Mouse (Mus musculus) CH12.LX (cell line): ENCODE data around the gene Pygm. TPM values are rescaled to one million over a fixed set of nuclear protein-coding genes. Genes with fewer than 3 reads are reported as not detected.

Experiments
- DNase-seq: peaks from one replicate; pipeline ENCODE4 v3.0.0-alpha.2; 2013; ENCODE audit errors: extremely low read depth
- H3K27ac ChIP-seq: 2 replicates; pipeline ENCODE4 v1.5.1; 2012; ENCODE audit warnings: low read depth, mild to moderate bottlenecking, control low read depth, moderate library complexity; ENCODE audit not compliant: insufficient read depth
- H3K27me3 ChIP-seq: replicated peaks from 2 replicates; pipeline ENCODE3; 2012; ENCODE audit warnings: inconsistent platforms
- H3K36me3 ChIP-seq, 2 experiments: replicated peaks in 1 of 2; 2 replicates each; pipeline versions ENCODE3 to v1.6.1; 2012; ENCODE audit warnings: inconsistent platforms in 1 of 2, low read length in 1 of 2, mild to moderate bottlenecking in 1 of 2, mixed read lengths in 1 of 2, moderate library complexity in 1 of 2; ENCODE audit not compliant: control insufficient read depth in 1 of 2, insufficient read depth in 1 of 2
- H3K4me1 ChIP-seq, 2 experiments: 2 replicates each; pipeline ENCODE4 v1.6.1; 2012; ENCODE audit warnings: inconsistent platforms in 1 of 2, moderate library complexity in 1 of 2; ENCODE audit not compliant: insufficient read depth in 2 of 2, control insufficient read depth in 1 of 2
- H3K4me2 ChIP-seq: 2 replicates; pipeline ENCODE4 v1.6.1; 2012; ENCODE audit warnings: low read depth, mild to moderate bottlenecking, control low read depth; ENCODE audit not compliant: poor library complexity, insufficient read depth, severe bottlenecking
- H3K4me3 ChIP-seq, 3 experiments: fragments of 150-350 bp in 1 of 3; sonication (generic) in 1 of 3; replicated peaks in 1 of 3; 2 replicates each; pipeline versions ENCODE3 to v1.5.1; 2011 to 2012; ENCODE audit warnings: low read depth in 2 of 3, low read length in 2 of 3, mild to moderate bottlenecking in 2 of 3, moderate library complexity in 2 of 3, control low read depth in 1 of 3, improper control_type of control experiment in 1 of 3, inconsistent platforms in 1 of 3, mixed read lengths in 1 of 3; ENCODE audit not compliant: poor library complexity in 1 of 3
- H3K79me2 ChIP-seq: replicated peaks from 2 replicates; pipeline ENCODE4 v1.6.1; 2012; ENCODE audit warnings: mild to moderate bottlenecking, moderate library complexity; ENCODE audit not compliant: control insufficient read depth, poor library complexity, insufficient read depth, severe bottlenecking; ENCODE audit errors: extremely low read depth
- H3K9ac ChIP-seq: 2 replicates; pipeline ENCODE4 v1.6.1; 2012; ENCODE audit warnings: low read depth, mild to moderate bottlenecking, control low read depth, moderate library complexity; ENCODE audit not compliant: insufficient read depth
- H3K9me3 ChIP-seq: replicated peaks from 2 replicates; pipeline ENCODE3; 2012; ENCODE audit warnings: low read length, inconsistent platforms, mixed read lengths
- CHD1 ChIP-seq: IDR thresholded peaks from 2 replicates; pipeline ENCODE4 v1.6.1; 2012; ENCODE audit warnings: low read depth, low read length, improper control_type of control experiment, inconsistent platforms
- CHD2 ChIP-seq: IDR thresholded peaks from 2 replicates; pipeline ENCODE4 v1.6.1; 2011; ENCODE audit warnings: low read length, improper control_type of control experiment
- CTCF ChIP-seq, 2 experiments: IDR thresholded peaks in 1 of 2; conservative IDR thresholded peaks in 1 of 2; 2 replicates each; pipeline ENCODE4 v1.5.1; 2011 to 2012; ENCODE audit warnings: low read depth in 2 of 2, low read length in 2 of 2, improper control_type of control experiment in 1 of 2, inconsistent platforms in 1 of 2, mild to moderate bottlenecking in 1 of 2, moderate library complexity in 1 of 2
- E2F4 ChIP-seq: IDR thresholded peaks from 2 replicates; pipeline ENCODE4 v1.6.1; 2011; ENCODE audit warnings: low read depth, low read length, improper control_type of control experiment; ENCODE audit not compliant: insufficient replicate concordance
- EP300 ChIP-seq: IDR thresholded peaks from 2 replicates; pipeline ENCODE4 v1.6.1; 2011; ENCODE audit warnings: low read length, improper control_type of control experiment
- HCFC1 ChIP-seq: IDR thresholded peaks from 2 replicates; pipeline ENCODE4 v1.6.1; 2012; ENCODE audit warnings: low read depth, mild to moderate bottlenecking, inconsistent platforms, low read length, improper control_type of control experiment
- JUN ChIP-seq: IDR thresholded peaks from 2 replicates; pipeline ENCODE4 v1.6.1; 2011; ENCODE audit warnings: low read depth, mild to moderate bottlenecking, low read length, improper control_type of control experiment, moderate library complexity; ENCODE audit not compliant: insufficient read depth
- JUND ChIP-seq: conservative IDR thresholded peaks from 2 replicates; pipeline ENCODE4 v1.6.1; 2011; ENCODE audit warnings: low read depth, low read length, improper control_type of control experiment
- KAT2A ChIP-seq: IDR thresholded peaks from 2 replicates; pipeline ENCODE4 v1.6.1; 2012; ENCODE audit warnings: low read length, improper control_type of control experiment, inconsistent platforms; ENCODE audit not compliant: insufficient replicate concordance
- MAFK ChIP-seq: IDR thresholded peaks from 2 replicates; pipeline ENCODE4 v1.6.1; 2011; ENCODE audit warnings: low read length, improper control_type of control experiment; ENCODE audit not compliant: insufficient replicate concordance
- MAZ ChIP-seq: IDR thresholded peaks from 2 replicates; pipeline ENCODE4 v1.6.1; 2012; ENCODE audit warnings: low read depth, mild to moderate bottlenecking, inconsistent platforms, low read length, improper control_type of control experiment, moderate library complexity
- NELFE ChIP-seq: IDR thresholded peaks from 2 replicates; pipeline ENCODE4 v1.6.1; 2011; ENCODE audit warnings: low read depth, low read length, improper control_type of control experiment
- PAX5 ChIP-seq: IDR thresholded peaks from 2 replicates; pipeline ENCODE4 v1.6.1; 2012; ENCODE audit warnings: low read length, inconsistent platforms, mixed read lengths
- POLR2AphosphoS2 ChIP-seq: IDR thresholded peaks from 2 replicates; pipeline ENCODE4 v1.6.1; 2011; ENCODE audit warnings: low read depth, low read length, improper control_type of control experiment
- RCOR1 ChIP-seq: conservative IDR thresholded peaks from 2 replicates; pipeline ENCODE4 v1.6.1; 2012; ENCODE audit warnings: low read depth, mild to moderate bottlenecking, inconsistent platforms, low read length, improper control_type of control experiment
- SMC3 ChIP-seq: IDR thresholded peaks from 2 replicates; pipeline ENCODE4 v1.6.1; 2011; ENCODE audit warnings: low read depth, low read length, improper control_type of control experiment
- UBTF ChIP-seq: IDR thresholded peaks from 2 replicates; pipeline ENCODE4 v1.6.1; 2012; ENCODE audit warnings: low read depth, mild to moderate bottlenecking, inconsistent platforms, low read length, improper control_type of control experiment, moderate library complexity
- USF1 ChIP-seq: IDR thresholded peaks from 2 replicates; pipeline ENCODE4 v1.6.1; 2014; ENCODE audit warnings: low read depth, mild to moderate bottlenecking, inconsistent platforms, low read length, improper control_type of control experiment
- ZMIZ1 ChIP-seq: IDR thresholded peaks from 2 replicates; pipeline ENCODE4 v1.6.1; 2012; ENCODE audit warnings: low read depth, mild to moderate bottlenecking, inconsistent platforms, low read length, improper control_type of control experiment
- dilution Hi-C: fragments of 300-500 bp; cut with MboI; formaldehyde crosslinking; loops from 2 replicates; pipeline ENCODE4 v1.14.3; 2020; ENCODE audit warnings: low sequenced_read_pairs; ENCODE audit not compliant: extremely low pct_unique_long_range_greater_than_20kb, extremely low pct_ligation_motif_present
- in situ Hi-C: fragments of 300-500 bp; cut with MboI; formaldehyde crosslinking; loops from 3 replicates; pipeline ENCODE4 v1.14.3; 2019; ENCODE audit warnings: low sequenced_read_pairs, low pct_ligation_motif_present, low pct_unique_long_range_greater_than_20kb, mixed read lengths
- polyA plus RNA-seq: library from polyadenylated mRNA; unstranded; fragments of >175 nt; gene quantifications from 2 replicates; pipeline ENCODE4 v1.2.1, GENCODE M21; 2012; ENCODE audit warnings: low read depth; ENCODE audit not compliant: insufficient read length
- total RNA-seq, 2 experiments: library from RNA; depleted of rRNA; stranded (reverse); fragments of 300-350 nt in 1 of 2; fragments of >200 nt in 1 of 2; gene quantifications; 2 replicates each; pipeline ENCODE4 v1.2.3; 2012 to 2014

Pygm gene
- total and polyA plus RNA-seq, 3 experiments, result 0.32 to 2.0 (median 0.47) TPM

- Histone ChIP-seq H3K9ac (no peak overlapping the region), H3K27ac (no peak overlapping the region), H3K4me2 (no peak overlapping the region), H3K9me3 (no peaks in the 10 kb centered on the region), H3K4me3 (no peak overlapping the region), H3K27me3 (no peaks in the 10 kb centered on the region), H3K4me1 (peaks cover 0 to 28% of the 10 kb centered on the region in 2 experiments; a peak in 2 of 4 replicates), H3K36me3 (peaks cover 35 to 49% of the 10 kb centered on the region in 2 experiments), H3K79me2 (no peaks in the 10 kb centered on the region)
- TF ChIP-seq KAT2A (no peak), PAX5 (no peak), EP300 (no peak), MAZ (no peak), HCFC1 (no peak), MAFK (no peak), CTCF (conservative IDR thresholded peaks at IDR 0.05 in 1 of 2, IDR thresholded peaks at IDR 0.05 in 1 of 2; ENCODE audit: low read depth in 2 of 2, low read length in 2 of 2) (no peak), POLR2AphosphoS2 (no peak; the same call in 1 of the 2 replicates), JUN (no peak), CHD1 (no peak)
- no peak for DNase-seq
- in situ Hi-C loops, result no loop called here
- dilution Hi-C loops, result no loop called here
These were observed 3.0 kb upstream of the Pygm start for GRCm38 (mm10) chr19:6381238-6381637.

- in situ Hi-C loops (no loop called here), dilution Hi-C loops (no loop called here)
- DNase-seq, result no peak
- Histone ChIP-seq H3K4me2 (no peak overlapping the region), H3K9ac (no peak overlapping the region), H3K4me1 (peaks cover 0 to 24% of the 10 kb centered on the region in 2 experiments; a peak in 2 of 4 replicates), H3K27me3 (no peaks in the 10 kb centered on the region), H3K79me2 (no peaks in the 10 kb centered on the region), H3K4me3 (no peak overlapping the region), H3K36me3 (peaks cover 26 to 44% of the 10 kb centered on the region in 2 experiments), H3K9me3 (no peaks in the 10 kb centered on the region), H3K27ac (no peak overlapping the region)
- TF ChIP-seq USF1 (no peak), E2F4 (no peak), ZMIZ1 (no peak), MAFK (no peak), SMC3 (no peak), UBTF (no peak), JUND (no peak), CHD2 (no peak), RCOR1 (no peak), NELFE (no peak)
These were observed 1.8 kb upstream of the Pygm start for GRCm38 (mm10) chr19:6382323-6382924.
